Mouse (Mus musculus) lung, postnatal 36 days (tissue): ENCODE data around the gene Tcte3.
"Not testable (repeated sequence)": the region's sequence is repeated elsewhere in the genome, so short reads cannot be mapped to it uniquely, and the experiment has no call there.

Experiments used
- DNase-seq: peaks from one replicate; pipeline ENCODE4 v3.0.0; 2022; ENCODE audit warnings: mixed read lengths

Gene Tcte3

DNA sequence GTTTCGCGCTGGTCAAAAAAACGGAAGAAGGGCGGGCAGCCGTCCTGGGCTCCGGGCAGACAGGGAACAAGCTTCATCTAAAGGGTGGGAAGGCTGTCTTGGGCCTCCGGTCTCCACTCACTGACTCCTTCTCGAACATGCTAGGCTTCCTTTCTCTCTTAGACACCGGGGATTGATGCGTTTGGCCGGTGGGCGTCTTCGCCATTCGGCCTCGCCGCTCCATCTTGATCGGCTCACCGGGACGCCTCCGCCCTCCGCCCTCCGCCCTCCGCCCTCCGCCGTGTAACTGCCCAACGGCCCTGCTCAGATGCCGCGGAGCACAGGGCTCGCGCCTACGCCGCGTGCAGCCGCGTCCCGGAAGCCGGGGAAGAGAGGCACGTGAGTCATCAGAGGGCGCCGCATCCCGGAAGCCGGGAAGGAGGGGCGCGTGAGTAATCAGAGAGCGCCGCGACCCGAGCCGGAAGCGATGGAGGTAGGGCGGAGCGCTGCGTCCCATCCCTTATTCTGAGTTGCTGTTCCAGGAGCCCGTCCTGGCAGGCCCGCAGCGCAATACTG lies at the start of gene Tcte3, which contains the start of the genes Ermard and Gm3448:
TSS of gene Tcte3 (minus strand) at position 314 of the 555 bp plus-strand sequence.
TSS of gene Ermard (plus strand) at position 34 of the 555 bp plus-strand sequence.
TSS of gene Gm3448 (minus strand) at position 363 of the 555 bp plus-strand sequence.
- DNase-seq = not testable (repeated sequence)

DNA sequence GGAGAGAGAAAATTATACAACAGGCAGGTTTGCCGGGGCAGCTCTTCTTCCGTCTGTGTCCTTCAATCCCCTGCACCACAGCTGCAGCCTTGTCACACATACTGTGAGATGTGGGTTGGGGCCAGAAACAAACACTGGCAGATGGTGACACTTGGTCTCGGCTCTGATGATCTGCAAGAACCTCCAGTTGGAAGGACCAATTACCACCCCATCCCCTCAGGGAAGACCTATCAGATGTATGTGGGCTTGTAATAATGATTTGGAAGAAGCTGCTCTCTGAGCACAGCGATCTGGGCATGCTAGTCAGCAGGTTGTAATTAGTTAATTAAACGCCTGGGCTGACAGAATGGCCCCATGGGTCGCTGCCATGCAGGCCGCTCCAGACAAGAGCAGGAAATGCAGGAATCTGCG lies 47.3 kb upstream of the Tcte3 start:
- DNase-seq = no peak

DNA sequence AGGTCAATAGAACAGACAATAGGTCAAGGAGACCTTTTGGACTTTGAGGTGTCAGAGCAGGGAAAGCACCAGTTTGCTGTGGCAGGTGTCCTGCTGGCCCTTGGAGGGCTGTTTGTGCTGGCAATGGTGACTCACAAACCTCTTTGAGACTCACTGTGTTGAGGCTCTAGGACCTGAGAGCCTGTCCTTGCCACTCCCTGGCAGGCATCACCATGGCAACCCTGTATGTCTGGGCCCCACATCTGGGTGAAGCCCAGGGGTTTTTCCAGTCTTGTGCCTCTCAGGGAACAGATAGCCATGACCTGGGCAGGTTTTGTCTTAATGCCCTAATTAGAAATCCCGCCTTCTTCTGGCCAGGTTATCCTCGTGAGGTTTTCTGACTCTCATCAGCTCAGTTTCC lies 46.9 kb upstream of the Tcte3 start:
- no peak for DNase-seq

- no peak for DNase-seq
These were observed 43.7 kb upstream of the Tcte3 start for GRCm38 (mm10) chr17:15085006-15085405.

GRCm38 (mm10) chr17:15084226-15084848 lies 43.0 kb upstream of the Tcte3 start:
- no peak for DNase-seq

GRCm38 (mm10) chr17:15077536-15077935 lies 36.2 kb upstream of the Tcte3 start:
- no peak for DNase-seq

GRCm38 (mm10) chr17:15075033-15075432 lies 33.7 kb upstream of the Tcte3 start:
- DNase-seq = peak; percentile 11

DNA sequence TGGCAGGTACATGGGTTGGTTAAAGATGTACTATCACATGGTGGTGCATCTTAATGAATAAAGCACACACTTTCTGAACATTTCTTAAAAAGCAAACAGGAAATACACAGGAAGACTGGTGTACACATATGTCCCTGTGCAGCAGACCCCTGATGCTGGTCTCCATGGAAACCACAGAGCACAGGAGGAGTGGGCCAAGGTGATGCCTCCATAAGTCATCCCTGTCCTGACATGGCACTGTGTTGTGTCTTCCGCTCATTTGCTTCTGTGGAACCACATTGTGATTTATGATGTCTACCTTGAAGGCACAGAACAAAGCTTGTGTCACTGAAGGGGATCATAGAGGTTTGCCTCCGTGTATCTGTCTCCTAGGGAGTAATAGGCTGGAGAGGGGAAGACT lies 30.9 kb upstream of the Tcte3 start:
- DNase-seq = no peak

DNA sequence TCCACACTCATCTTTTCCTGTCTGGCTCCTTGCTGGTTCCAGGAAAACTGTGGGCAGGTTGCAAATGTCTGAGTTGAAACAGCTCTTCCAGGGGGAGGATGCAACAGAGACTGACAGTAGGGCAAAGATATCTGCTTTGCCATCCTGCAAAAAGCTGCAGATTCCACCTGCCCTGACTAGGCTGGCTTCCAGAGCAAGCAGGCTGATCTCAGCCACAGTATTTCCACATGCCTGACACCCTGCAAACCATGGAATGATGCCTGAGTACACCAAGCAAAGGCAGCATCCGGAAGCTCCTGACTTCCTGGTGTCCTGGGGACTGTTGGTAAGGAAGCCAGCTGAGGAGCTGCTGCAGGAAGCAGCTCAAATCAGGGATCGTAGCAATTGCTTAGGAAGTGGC lies 27.8 kb upstream of the Tcte3 start:
- DNase-seq = peak; percentile 35

DNA sequence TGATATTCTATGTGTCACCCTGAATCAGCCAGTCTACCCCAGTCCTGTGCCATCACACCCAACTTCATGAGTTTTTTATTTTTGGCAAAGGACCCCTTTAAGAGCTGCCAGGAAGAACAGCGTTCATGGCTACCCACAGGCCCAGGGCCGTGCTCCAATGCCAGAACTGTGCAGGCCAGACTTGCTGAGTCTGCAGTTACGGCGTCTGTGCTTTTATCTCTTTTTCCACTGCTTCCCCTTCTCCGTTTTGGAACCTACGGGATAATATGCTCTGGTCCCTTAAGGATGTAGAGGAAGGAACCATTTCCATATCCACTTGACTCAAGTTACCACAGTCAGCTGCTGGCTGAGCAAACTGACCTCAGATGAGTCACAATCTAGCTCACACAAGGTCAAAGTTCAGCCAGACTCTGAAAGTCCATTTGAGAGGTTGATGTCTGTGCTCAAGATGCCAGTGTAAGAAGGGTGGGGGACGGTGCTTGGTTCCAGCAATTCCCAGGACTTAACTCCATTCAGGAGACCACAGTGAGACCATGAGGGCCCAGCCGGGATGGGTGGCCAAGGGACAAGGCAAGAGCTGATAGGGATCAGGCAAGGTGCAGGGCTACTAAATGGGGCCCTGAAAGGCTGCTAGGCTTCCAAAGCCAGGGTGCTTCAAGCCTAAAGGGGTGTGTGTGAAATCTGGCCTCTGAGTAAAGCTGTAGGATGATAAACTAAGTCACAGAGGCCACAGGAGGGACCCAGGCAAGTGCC lies 26.9 kb upstream of the Tcte3 start:
- DNase-seq = peak; percentile 9

- DNase-seq = no peak
These were observed 25.6 kb upstream of the Tcte3 start for GRCm38 (mm10) chr17:15066911-15067310.

- DNase-seq = no peak
These were observed 24.8 kb upstream of the Tcte3 start for GRCm38 (mm10) chr17:15066066-15066465.

GRCm38 (mm10) chr17:15065391-15066024 lies 24.2 kb upstream of the Tcte3 start:
- DNase-seq = peak; percentile 61

- no peak for DNase-seq
These were observed 19.1 kb upstream of the Tcte3 start for GRCm38 (mm10) chr17:15060356-15060755.

DNA sequence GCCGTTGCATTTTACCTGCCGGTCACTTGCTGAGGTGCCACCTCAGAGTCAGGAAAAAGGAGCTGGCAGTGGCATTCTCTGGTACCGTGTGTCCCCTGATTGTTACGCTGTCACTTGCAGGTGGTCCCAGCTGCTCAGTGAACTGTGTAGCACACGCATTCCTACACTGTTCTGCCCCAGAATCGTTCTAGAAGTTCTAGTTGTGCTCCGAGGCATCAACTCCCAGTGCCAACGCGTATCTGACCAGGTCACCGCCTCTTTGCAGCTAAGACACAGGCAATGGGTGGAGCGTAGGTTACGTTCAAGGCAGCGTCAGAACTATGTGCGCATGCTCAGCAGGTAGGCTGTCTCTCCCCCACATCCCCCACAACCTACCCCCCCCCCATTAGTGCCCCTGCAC lies 18.4 kb upstream of the Tcte3 start:
- DNase-seq = no peak

GRCm38 (mm10) chr17:15058161-15058591 lies 16.9 kb upstream of the Tcte3 start:
- peak; percentile 18 for DNase-seq

- no peak for DNase-seq
These were observed 14.6 kb upstream of the Tcte3 start for GRCm38 (mm10) chr17:15055925-15056324.

- DNase-seq = not testable (repeated sequence)
These were observed 12.5 kb upstream of the Tcte3 start for GRCm38 (mm10) chr17:15053829-15054200.

DNA sequence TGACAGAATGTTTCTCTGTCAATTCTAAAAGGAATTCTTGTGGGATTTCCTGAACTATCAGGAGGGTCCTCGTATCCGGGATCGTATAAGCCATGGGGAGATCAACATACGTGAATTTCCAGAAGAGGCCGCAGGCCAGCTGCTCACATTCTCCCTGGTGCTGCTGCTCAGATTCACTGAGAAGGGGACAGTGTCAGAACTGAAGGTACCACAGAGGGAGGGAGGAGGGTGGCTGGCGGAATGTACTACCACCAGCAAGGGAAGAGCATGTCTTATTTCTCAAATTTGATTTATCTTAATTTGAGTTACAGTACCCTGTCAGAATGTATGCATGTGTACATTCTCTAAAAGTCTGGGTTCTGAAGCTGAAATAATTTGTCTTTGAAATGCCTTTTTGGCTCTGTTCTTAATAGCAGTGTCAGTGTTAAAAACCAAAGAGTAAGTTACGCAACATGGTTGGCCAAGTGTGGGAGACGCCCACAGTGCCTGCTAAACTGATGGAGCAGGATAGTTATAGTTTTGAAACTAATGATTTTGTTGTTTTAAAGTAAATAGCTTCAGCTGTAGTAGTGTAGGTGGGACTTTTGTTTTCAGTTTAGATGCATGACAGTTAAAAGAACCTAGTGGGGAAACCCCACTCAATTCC lies 12.0 kb upstream of the Tcte3 start:
- DNase-seq = not testable (repeated sequence)

- not testable (repeated sequence) for DNase-seq
These were observed 11.5 kb upstream of the Tcte3 start for GRCm38 (mm10) chr17:15052766-15053165.

DNA sequence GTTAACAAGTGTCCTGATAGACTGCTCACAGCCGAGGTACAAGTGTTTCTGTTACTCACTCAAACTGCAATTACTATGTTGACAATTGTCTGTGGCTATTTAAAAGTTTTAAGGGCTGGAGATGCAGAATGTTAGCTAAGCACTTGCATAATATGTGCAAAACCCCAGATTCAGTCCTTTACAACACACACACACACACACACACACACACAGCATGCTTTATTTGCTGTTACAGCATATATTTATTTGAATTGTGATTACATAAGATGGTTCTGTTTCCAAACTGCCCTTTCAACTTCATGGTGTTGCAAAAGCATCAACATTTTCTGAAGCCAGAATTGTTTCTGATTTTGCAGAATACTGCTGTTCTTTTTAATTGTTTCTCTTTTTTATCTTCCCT lies 9.1 kb upstream of the Tcte3 start:
- DNase-seq = not testable (repeated sequence)

DNA sequence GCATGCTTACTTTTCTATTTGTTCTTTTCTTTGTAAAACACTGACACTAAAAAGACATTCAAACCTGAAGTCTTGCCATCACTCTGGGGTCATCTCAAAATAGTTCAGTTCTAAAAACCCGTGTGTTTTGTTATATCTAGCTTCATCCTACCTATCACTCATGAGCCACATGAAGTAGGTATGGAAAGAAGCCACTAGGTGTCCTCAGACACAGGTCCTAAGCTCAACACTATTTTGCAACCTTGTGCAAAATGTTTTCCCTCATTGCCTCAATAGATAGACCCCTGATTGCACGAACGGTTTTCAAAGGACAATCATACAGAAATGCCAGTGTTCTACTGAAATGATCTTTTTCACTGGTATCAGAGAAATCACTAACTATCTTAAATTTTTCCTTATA lies 833 bp downstream of the Tcte3 start:
- not testable (repeated sequence) for DNase-seq

DNA sequence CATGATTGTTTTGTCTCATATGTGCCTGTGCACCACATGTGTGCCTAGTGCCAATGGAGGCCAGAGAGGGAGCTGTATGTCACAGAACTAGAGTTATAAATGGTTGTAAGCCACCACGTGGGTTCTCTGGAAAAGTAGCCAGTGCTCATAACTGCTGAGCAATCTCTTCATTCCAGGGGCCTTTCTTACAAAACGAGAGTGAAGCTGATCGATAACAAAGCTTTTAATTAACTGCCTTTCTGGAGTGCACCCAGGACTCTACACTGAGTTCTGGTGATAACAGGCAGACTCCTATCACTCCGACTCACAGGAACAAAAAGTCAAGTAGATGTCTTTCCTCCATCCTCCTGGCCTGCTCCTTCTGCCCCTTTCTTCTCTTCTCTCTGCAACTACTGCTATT lies 9.9 kb downstream of the Tcte3 start:
- DNase-seq = not testable (repeated sequence)
